Mouse (Mus musculus): ENCODE measurements around the gene Lamc1.

Lamc1 gene

GRCm38 (mm10) chr1:153265579-153265978, 67.0 kb downstream of the Lamc1 start:
- no peak for DNase-seq (ENCODE audit: low spot score in 2 of 2)

- DNase-seq (ENCODE audit: low spot score in 2 of 2) = no peak
Measured at GRCm38 (mm10) chr1:153265066-153265465, 67.5 kb downstream of the Lamc1 start.

- no peak for DNase-seq (ENCODE audit: low spot score in 2 of 2)
Measured at GRCm38 (mm10) chr1:153259752-153260300, 72.8 kb downstream of the Lamc1 start.

- DNase-seq (ENCODE audit: low spot score in 2 of 2) = no peak
Measured at GRCm38 (mm10) chr1:153252540-153253210, 79.9 kb downstream of the Lamc1 start.

GRCm38 (mm10) chr1:153251590-153252206, 80.9 kb downstream of the Lamc1 start:
- no peak for DNase-seq (ENCODE audit: low spot score in 2 of 2)

GRCm38 (mm10) chr1:153241346-153241745, 91.2 kb downstream of the Lamc1 start:
- DNase-seq (ENCODE audit: low spot score in 2 of 2) = no peak

GRCm38 (mm10) chr1:153235576-153235975, 97.0 kb downstream of the Lamc1 start:
- DNase-seq (ENCODE audit: low spot score in 2 of 2) = no peak

- no peak for DNase-seq (ENCODE audit: low spot score in 2 of 2)
Measured at GRCm38 (mm10) chr1:153231681-153232080, 100.9 kb downstream of the Lamc1 start.

GRCm38 (mm10) chr1:153227916-153228315, 104.7 kb downstream of the Lamc1 start:
- no peak for DNase-seq (ENCODE audit: low spot score in 2 of 2)

GRCm38 (mm10) chr1:153227096-153227495, 105.5 kb downstream of the Lamc1 start:
- no peak for DNase-seq (ENCODE audit: low spot score in 2 of 2)

- peak; percentile 24 to 44 for DNase-seq (ENCODE audit: low spot score in 2 of 2)
Measured at GRCm38 (mm10) chr1:153225786-153226725, 106.5 kb downstream of the Lamc1 start.

- no peak for DNase-seq (ENCODE audit: low spot score in 2 of 2)
Measured at GRCm38 (mm10) chr1:153224331-153224730, 108.3 kb downstream of the Lamc1 start.

- DNase-seq (ENCODE audit: low spot score in 2 of 2) = no peak
Measured at GRCm38 (mm10) chr1:153219376-153219775, 113.2 kb downstream of the Lamc1 start.

GRCm38 (mm10) chr1:153216516-153216915, 116.1 kb downstream of the Lamc1 start:
- DNase-seq (ENCODE audit: low spot score in 2 of 2) = no peak

GRCm38 (mm10) chr1:153215676-153216075, 116.9 kb downstream of the Lamc1 start:
- DNase-seq (ENCODE audit: low spot score in 2 of 2) = no peak

- no peak for DNase-seq (ENCODE audit: low spot score in 2 of 2)
Measured at GRCm38 (mm10) chr1:153210992-153211391, 121.6 kb downstream of the Lamc1 start.

GRCm38 (mm10) chr1:153210198-153210597, 122.4 kb downstream of the Lamc1 start:
- DNase-seq (ENCODE audit: low spot score in 2 of 2) = no peak

GRCm38 (mm10) chr1:153202195-153202594, 130.4 kb downstream of the Lamc1 start:
- no peak for DNase-seq (ENCODE audit: low spot score in 2 of 2)

- no peak for DNase-seq (ENCODE audit: low spot score in 2 of 2)
Measured at GRCm38 (mm10) chr1:153201448-153201847, 131.1 kb downstream of the Lamc1 start.

- DNase-seq (ENCODE audit: low spot score in 2 of 2) = no peak
Measured at GRCm38 (mm10) chr1:153197316-153197850, 135.2 kb downstream of the Lamc1 start.

- no peak for DNase-seq (ENCODE audit: low spot score in 2 of 2)
Measured at GRCm38 (mm10) chr1:153192945-153193344, 139.6 kb downstream of the Lamc1 start.

GRCm38 (mm10) chr1:153192379-153192778, 140.2 kb downstream of the Lamc1 start:
- no peak for DNase-seq (ENCODE audit: low spot score in 2 of 2)
